Mouse (Mus musculus): Measurements from ENCODE around the gene Eapp.
"Not testable (repeated sequence)": the region's sequence is repeated elsewhere in the genome, so short reads cannot be mapped to it uniquely, and the experiment has no call there.

Gene Eapp

DNA sequence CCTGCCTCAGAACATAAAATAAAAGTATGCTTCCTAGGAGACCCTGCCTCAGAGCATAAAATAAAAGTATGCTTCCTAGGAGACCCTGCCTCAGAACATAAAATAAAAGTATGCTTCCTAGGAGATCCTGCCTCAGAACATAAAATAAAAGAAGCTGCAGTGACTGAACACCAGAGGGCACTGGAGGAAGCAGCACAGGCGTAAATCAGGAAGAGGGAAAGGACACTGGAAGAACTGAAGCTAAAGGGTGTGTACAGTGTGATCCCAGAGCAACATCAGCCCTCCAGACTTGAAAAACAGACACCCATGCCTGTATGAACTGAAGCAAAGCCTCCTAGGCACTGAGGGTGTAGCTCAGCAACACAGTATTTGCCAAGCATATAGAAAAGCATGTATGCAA lies 12.5 kb downstream of the Eapp start:
- DNase-seq (ENCODE audit: low spot score) = peak; percentile 34

DNA sequence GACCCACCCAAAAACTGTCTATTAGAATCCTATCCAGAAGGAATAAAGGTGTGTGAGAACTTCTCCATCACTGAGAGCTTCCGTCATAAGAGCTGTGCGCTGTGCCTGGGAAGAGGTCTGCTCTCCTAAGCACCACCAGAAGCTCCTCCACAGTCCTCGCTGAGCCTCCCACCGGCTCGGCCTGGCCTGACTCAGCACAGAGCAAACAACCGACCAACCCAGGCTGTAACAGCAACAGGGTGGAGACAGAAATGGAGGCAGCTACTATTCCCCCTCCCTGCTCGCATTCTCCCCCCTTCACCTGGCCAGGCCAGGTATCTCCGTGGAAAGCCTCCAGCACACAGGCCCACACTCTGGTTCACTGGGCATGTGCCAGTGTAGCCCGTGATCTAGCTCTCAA lies 19.0 kb downstream of the Eapp start:
- no peak for DNase-seq (ENCODE audit: low spot score)

- no peak for DNase-seq (ENCODE audit: low spot score)
These were observed 20.3 kb downstream of the Eapp start for GRCm38 (mm10) chr12:54675396-54675795.

DNA sequence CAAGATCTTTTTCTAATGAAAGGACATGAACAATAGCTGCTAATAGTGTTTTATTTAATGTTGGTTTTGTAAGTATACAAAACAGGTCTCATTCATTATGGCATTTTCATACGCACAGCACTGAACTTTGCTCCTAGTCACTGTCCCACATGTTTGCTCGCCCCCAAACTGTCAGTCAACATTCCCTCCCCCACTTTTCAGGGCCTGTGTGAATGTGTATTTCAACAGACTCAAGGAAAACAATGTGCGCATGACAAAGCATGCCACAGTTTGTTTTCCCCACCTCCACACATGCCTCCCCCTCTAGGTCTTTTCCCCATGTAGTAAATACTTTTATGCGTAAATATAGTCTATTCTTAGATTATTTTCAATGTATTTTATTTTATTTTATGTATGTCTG lies 24.4 kb downstream of the Eapp start:
- DNase-seq (ENCODE audit: low spot score) = no peak

GRCm38 (mm10) chr12:54668141-54668540 lies 27.6 kb downstream of the Eapp start:
- DNase-seq (ENCODE audit: low spot score) = no peak

GRCm38 (mm10) chr12:54665526-54665925 lies 30.2 kb downstream of the Eapp start:
- no peak for DNase-seq (ENCODE audit: low spot score)

DNA sequence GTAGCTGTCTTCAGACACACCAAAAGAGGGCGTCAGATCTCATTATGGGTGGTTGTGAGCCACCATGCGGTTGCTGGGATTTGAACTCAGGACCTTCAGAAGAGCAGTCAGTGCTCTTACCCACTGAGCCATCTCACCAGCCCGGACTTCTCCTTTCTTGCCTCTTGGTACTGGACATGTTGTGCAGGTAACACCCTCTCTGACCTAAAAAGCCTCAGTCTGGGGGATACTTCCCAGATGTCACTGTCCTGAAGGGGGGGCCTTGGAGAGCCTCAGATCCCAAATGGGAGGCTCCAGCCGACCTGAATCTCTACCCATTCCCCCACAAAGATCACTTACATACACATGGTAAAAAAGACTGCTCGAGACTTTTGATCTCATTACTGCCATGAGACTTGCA lies 34.2 kb downstream of the Eapp start:
- DNase-seq (ENCODE audit: low spot score) = not testable (repeated sequence)

- no peak for DNase-seq (ENCODE audit: low spot score)
These were observed 35.8 kb downstream of the Eapp start for GRCm38 (mm10) chr12:54659901-54660300.

DNA sequence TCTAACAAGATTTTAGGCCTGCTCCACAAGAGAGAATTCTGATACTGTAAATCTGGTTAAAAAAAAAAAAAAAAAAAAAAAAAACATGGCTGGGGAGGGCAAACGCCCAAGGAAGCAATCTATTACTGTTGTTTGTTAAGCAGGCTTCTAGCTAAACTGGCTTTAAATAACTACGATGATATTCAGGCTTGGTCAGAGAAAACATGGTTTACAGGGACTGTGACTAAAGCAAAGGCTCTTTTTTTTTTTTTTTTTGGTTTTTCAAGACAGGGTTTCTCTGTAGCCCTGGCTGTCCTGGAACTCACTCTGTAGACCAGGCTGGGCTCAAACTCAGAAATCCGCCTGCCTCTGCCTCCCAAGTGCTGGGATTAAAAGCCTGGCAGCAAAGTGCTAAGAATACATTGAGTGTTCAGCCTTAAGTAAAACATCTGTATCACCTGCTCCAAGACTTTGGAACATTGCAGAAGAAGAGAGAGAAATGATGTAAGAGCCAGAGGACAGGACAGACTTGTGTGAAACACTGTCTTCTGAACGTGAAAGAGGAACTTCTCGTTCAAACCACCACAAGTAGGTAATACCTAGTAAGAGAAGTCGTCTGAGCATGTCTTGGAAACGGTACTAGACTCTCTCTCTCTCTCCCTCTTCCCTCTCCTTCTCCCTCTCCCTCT lies 37.1 kb downstream of the Eapp start:
- no peak for DNase-seq (ENCODE audit: low spot score)

DNA sequence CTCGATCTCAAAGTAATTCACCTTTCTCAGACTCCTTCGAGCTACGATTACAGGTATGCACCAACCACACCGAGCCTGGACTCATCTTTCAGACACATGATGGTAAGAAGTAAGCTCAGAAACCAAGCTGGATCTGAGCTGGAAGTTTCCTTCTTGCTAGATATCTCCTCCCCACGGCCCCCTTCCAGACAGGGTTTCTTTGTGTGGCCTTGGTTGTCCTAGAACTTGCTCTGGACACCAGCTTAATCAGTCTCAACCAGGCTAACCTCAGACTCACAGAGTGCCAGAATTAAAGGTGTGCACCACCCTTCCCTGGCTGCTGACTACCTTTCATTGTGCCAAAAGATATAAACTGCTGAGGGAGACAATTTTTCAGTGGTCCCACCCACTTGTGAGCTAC lies 37.7 kb downstream of the Eapp start:
- DNase-seq (ENCODE audit: low spot score) = no peak

DNA sequence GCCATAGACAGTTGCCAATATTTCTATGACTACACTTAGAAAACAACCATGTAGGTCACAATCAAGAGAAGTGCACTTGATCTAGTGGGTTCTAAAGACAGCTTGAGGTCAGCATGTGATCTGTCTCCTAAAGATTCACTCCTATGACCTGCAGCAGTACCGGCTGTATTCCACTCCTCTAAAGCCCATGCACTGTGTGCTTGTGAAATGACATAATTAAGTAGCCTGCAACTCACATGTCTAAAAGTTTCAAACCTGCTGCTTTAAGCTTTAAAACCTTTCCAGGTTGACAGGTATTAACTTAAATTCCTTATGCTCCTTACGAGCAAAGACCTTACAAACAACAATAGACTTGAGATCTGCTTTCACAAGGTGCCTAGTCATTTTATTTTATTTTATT lies 38.5 kb downstream of the Eapp start:
- DNase-seq (ENCODE audit: low spot score) = no peak

GRCm38 (mm10) chr12:54656396-54657171 lies 39.1 kb downstream of the Eapp start, which contains the start of gene Sptssa:
Gene Sptssa (minus strand): TSS chr12:54656573.
- DNase-seq (ENCODE audit: low spot score) = peak; percentile 97

DNA sequence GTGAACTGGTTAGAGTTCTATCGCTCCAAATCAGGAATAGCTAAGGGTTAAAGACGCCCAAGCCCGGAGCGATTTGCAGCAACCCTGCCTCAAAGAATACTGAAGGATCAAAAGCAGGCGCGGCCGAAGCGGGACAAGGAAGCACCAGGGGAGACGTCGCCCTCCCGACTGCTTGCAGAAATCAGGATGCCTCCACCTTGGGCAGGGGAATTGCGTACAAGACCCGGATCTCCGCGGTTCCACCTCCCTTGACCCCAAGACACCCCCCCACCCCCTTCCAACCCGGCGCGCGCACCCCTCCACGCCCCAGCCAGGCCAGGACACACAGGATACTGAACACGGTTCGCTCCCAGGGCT lies 39.7 kb downstream of the Eapp start:
- DNase-seq (ENCODE audit: low spot score) = peak; percentile 81

DNA sequence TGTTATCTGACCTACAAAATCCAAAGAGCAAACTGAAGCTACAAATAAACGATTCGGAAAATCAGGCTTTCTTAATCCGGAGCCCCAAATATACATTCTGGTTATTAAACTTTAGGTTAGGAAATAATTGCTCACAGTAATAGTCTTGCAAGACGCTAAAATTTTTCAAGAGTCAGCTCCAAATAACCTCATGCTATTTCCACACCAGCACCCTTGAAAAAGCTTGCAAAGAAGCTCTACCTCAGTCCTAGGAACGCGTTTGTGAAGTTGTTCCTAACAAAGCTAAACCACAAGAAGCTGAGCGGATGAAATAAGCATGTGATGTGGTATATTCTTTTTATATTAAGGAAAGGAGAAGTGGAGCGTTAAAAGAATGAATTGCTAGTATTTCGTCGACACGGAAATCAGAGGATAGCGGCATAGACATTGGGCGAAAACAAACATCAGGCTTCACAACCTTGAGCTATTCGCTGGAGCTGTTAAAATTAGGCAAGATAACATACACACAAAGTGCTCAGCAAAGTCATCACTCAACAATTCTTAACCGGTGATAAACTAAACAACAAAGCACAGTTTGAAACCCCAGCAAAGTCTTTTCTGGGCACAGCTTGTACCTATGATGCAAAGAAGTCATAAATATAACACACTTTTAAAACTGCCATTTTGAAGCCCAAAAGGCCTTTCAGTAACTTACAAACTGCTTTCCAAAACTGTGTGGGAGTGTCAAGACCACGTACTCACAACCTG lies 40.2 kb downstream of the Eapp start:
- DNase-seq (ENCODE audit: low spot score) = no peak

- DNase-seq (ENCODE audit: low spot score) = peak; percentile 30
These were observed 41.0 kb downstream of the Eapp start for GRCm38 (mm10) chr12:54654741-54655140.

DNA sequence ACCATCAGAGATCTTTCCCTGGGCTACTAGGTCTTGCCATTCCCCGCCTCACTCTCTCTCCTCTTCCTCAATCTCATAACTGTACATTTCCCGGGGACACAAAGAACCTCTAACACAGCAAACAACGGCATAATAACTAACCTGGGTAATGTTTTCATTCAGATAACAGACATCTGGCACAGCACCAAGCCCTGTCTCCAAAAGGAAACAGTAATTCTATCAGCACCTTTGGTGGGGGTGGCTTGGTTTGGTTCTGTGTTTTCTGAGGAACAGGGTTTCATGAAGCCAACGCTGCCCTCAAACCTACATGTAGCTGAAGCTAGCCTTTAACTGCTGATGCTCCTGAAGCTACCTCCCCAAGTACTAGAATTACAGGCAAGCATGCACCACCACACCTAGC lies 41.6 kb downstream of the Eapp start:
- no peak for DNase-seq (ENCODE audit: low spot score)

DNA sequence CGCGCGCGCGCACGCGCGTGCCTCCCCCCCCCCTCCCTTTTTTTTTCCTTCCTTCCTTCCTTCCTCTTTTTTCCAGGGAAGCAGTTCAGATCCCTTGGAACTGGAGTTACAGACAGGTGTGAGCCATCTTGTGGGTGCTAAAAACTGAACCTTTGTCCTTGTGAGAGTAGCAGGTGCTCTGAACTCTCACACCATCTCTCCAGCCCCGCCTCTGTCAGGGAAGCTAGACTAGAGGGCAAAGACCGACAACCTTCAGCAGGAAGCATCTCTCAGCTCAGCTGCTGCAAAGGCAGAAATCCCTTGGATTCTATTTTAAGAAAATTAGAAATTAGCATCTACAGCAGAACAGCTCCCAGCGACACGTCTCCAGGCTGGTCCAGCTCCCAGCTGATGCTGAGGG lies 43.4 kb downstream of the Eapp start:
- no peak for DNase-seq (ENCODE audit: low spot score)

GRCm38 (mm10) chr12:54651820-54652219 lies 43.9 kb downstream of the Eapp start:
- DNase-seq (ENCODE audit: low spot score) = no peak

- DNase-seq (ENCODE audit: low spot score) = peak; percentile 23
These were observed 44.5 kb downstream of the Eapp start for GRCm38 (mm10) chr12:54651158-54651557.

- DNase-seq (ENCODE audit: low spot score) = no peak
These were observed 50.8 kb downstream of the Eapp start for GRCm38 (mm10) chr12:54644947-54645346.

DNA sequence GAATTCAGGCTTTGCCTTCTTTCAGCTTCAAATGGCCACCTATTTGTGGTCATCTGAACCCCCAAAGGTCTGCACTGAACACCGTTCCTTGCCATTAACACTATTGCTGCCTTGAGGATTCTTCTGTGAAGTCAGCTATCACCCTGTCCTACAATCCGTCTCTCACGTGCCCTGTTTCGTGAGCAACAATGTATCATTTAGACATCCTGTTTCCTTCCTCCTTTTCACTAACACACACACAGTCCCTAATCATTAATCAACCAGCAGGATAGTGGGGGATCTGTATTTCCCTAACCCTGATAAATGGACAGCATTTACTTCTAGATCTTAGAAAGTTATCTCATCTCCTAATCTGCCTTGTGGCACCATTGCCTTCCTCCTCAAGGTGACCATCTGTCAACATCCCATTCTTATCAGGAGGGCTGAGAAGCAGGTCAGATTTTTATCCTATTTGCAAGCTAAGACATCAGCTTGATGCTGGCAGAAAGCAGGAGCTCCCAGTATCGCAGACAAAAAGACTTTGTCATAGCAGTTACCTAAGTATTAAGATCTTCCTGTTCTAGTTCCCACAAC lies 52.3 kb downstream of the Eapp start:
- DNase-seq (ENCODE audit: low spot score) = no peak

DNA sequence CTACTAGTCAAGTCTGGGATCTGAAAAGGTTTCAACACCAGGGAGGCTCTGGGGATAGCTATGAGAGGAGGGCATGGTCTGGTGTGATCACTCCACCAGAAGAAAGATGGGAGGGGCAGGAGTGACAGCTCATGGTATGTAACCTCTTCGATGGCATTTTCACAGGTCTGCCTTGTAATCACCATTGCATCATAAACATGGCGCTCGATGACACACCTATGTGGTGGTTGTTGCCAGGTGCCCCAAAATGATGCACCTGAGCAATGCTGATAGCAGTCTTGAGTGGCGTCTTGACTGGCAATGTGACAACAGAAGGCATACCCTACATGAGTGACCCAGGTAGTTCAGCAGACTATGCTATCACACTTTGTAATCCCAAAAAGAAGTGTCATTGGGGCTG lies 54.3 kb downstream of the Eapp start:
- no peak for DNase-seq (ENCODE audit: low spot score)

GRCm38 (mm10) chr12:54640259-54640658 lies 55.4 kb downstream of the Eapp start:
- DNase-seq (ENCODE audit: low spot score) = no peak

All from embryo, embryonic 10 days (tissue).